24 mouse cellular contexts compared by ENCODE assay signal in genomic region chr2:33477961-33478755, GRCm38 (mm10).
"Had no signal": no experiment of that assay in that cellular context is flagged by ENCODE, and none has a peak within 500 bp of the region (broad histone marks: within the 10 kb centered on the region; RNA-seq: fewer than 3 reads in every experiment).

No protein-coding gene starts in this region.

- H3K27ac ChIP-seq: left cerebral cortex, adult 2 months; limb, embryonic 12.5 days; limb, embryonic 15.5 days; liver, embryonic 12.5 days; midbrain, embryonic 10.5 days; neural tube, embryonic 13.5 days; stomach, embryonic 15.5 days had no signal

- ATAC-seq: intestine, embryonic 16.5 days; liver, embryonic 12.5 days had no signal

- H3K4me2 ChIP-seq: limb, embryonic 12.5 days; limb, embryonic 15.5 days; liver, embryonic 12.5 days; lung, embryonic 14.5 days; neural tube, embryonic 13.5 days; stomach, embryonic 15.5 days had no signal

- H3K27me3 ChIP-seq: limb, embryonic 12.5 days; limb, embryonic 15.5 days; neural tube, embryonic 13.5 days; stomach, embryonic 15.5 days had no signal

- H3K4me1 ChIP-seq: limb, embryonic 15.5 days; liver, embryonic 12.5 days; megakaryocyte, embryonic 14.5 days; stomach, embryonic 15.5 days had no signal

- H3K9ac ChIP-seq: limb, embryonic 12.5 days; limb, embryonic 15.5 days; liver, embryonic 12.5 days; lung, embryonic 14.5 days; neural tube, embryonic 13.5 days; stomach, embryonic 15.5 days had no signal

- H3K36me3 ChIP-seq: limb, embryonic 12.5 days; limb, embryonic 15.5 days; liver, embryonic 12.5 days; midbrain, embryonic 10.5 days; neural tube, embryonic 13.5 days; stomach, embryonic 15.5 days had no signal

- DNase-seq: kidney, adult 18-20 months; kidney, adult 9 months; kidney, postnatal 14 days; kidney, postnatal 4 days; layer of hippocampus, postnatal 36 days; left cerebral cortex, postnatal 4 days; lung, embryonic 14.5 days; lung, postnatal 10 days; lung, postnatal 36 days; midbrain, embryonic 14.5 days; retina, postnatal 1 day; right cerebral cortex, postnatal 25 days; spleen, adult 18-20 months; thymus, adult 18-20 months; thymus, postnatal 36 days had no signal

- H3K4me3 ChIP-seq: left cerebral cortex, adult 2 months; limb, embryonic 12.5 days; limb, embryonic 15.5 days; liver, embryonic 12.5 days; megakaryocyte, embryonic 14.5 days; midbrain, embryonic 10.5 days; neural tube, embryonic 13.5 days; stomach, embryonic 15.5 days had no signal

- H3K9me3 ChIP-seq: limb, embryonic 15.5 days; liver, embryonic 12.5 days; midbrain, embryonic 10.5 days; neural tube, embryonic 13.5 days; stomach, embryonic 15.5 days had no signal
